Mouse (Mus musculus): ENCODE results near the gene Ccdc136.

DNA sequence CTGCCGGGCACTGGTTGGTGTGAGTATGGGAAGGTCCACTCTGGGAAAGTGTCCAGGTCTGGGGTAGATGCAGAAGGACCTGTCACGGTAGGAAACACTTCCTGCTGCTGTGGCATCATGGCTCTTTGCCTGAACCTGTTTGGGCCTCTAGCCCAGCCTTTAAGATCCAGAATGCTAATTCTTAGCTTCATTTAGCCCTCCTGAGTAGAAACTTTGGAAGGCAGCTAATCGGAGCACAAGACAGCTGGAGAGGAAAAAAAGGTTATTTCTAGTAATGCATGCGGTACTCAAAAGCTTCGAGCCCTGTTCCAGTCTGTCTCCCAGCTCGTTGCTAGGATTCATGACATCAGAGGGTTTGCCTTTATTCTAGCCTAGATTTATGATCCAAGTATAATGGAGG, 10.3 kb downstream of the Ccdc136 start:
- TF ChIP-seq POLR2A (IDR thresholded peaks at IDR 0.05; ENCODE audit: control insufficient read depth in 1 of 2, insufficient read depth in 1 of 2, low read depth in 1 of 2, low read length in 2 of 2, poor library complexity in 1 of 2), result no peak
- no peak for TF ChIP-seq ETS1 (IDR thresholded peaks at IDR 0.05; ENCODE audit: low read depth, low read length)
- no peak for TF ChIP-seq CTCF (IDR thresholded peaks at IDR 0.05 in 2 of 3, conservative IDR thresholded peaks at IDR 0.05 in 1 of 3; ENCODE audit: control insufficient read depth in 1 of 3, insufficient read depth in 1 of 3, low read depth in 2 of 3, low read length in 3 of 3, poor library complexity in 1 of 3, severe bottlenecking in 1 of 3)
- TF ChIP-seq TBP (IDR thresholded peaks at IDR 0.05; ENCODE audit: low read depth, low read length), result no peak
- no peak for TF ChIP-seq KAT2A (conservative IDR thresholded peaks at IDR 0.05; ENCODE audit: low read depth, low read length)
- no peak for TF ChIP-seq MYC (IDR thresholded peaks at IDR 0.05; ENCODE audit: low read depth, low read length)
- no peak for TF ChIP-seq GABPA (IDR thresholded peaks at IDR 0.05; ENCODE audit: low read depth, low read length)
- TF ChIP-seq NELFE (IDR thresholded peaks at IDR 0.05; ENCODE audit: low read depth, low read length), result no peak
- no peak for TF ChIP-seq NRF1 (IDR thresholded peaks at IDR 0.05; ENCODE audit: insufficient read depth, low read depth, low read length, poor library complexity, severe bottlenecking)
- TF ChIP-seq ZMIZ1 (IDR thresholded peaks at IDR 0.05; ENCODE audit: low read depth, low read length), result no peak
- TF ChIP-seq RCOR1 (IDR thresholded peaks at IDR 0.05; ENCODE audit: low read depth, low read length), result no peak
- no peak for TF ChIP-seq CHD1 (IDR thresholded peaks at IDR 0.05; ENCODE audit: low read depth, low read length)
- TF ChIP-seq TAL1 (IDR thresholded peaks at IDR 0.05; ENCODE audit: low read length), result no peak
